Mouse (Mus musculus) right cerebral cortex, adult 2 months (tissue): ENCODE measurements around the gene Sf3a3.
A peak's percentile ranks its signal among the peaks of the same experiment; 100 is the strongest.
"Not testable (repeated sequence)": the region's sequence is repeated elsewhere in the genome, so short reads cannot be mapped to it uniquely, and the experiment has no call there.

Source experiments
- DNase-seq, 2 experiments: peaks; one replicate each; pipeline ENCODE4 v3.0.0; 2021 to 2022; ENCODE audit warnings: low spot score in 2 of 2

Sf3a3 gene

GRCm38 (mm10) chr4:124700248-124700971, 14.2 kb upstream of the Sf3a3 start, which contains the start of gene Fhl3:
TSS of gene Fhl3 (plus strand) at chr4:124700701.
- no peak for DNase-seq

GRCm38 (mm10) chr4:124701052-124701845, 13.3 kb upstream of the Sf3a3 start:
- DNase-seq: no peak

GRCm38 (mm10) chr4:124701916-124702315, 12.7 kb upstream of the Sf3a3 start:
- no peak for DNase-seq

- no peak for DNase-seq
Measured at GRCm38 (mm10) chr4:124703406-124703805, 11.2 kb upstream of the Sf3a3 start.

- no peak for DNase-seq
Measured at GRCm38 (mm10) chr4:124703881-124704796, 10.4 kb upstream of the Sf3a3 start.

- DNase-seq: no peak
Measured at GRCm38 (mm10) chr4:124704797-124705474, 9.6 kb upstream of the Sf3a3 start.

GRCm38 (mm10) chr4:124705661-124706269, 8.8 kb upstream of the Sf3a3 start:
- DNase-seq: no peak

GRCm38 (mm10) chr4:124707381-124708199, 7.0 kb upstream of the Sf3a3 start:
- DNase-seq: not testable (repeated sequence)

GRCm38 (mm10) chr4:124708200-124708517, 6.4 kb upstream of the Sf3a3 start:
- not testable (repeated sequence) for DNase-seq

GRCm38 (mm10) chr4:124708518-124709477, 5.8 kb upstream of the Sf3a3 start:
- peak; percentile 66 to 69 for DNase-seq

GRCm38 (mm10) chr4:124709961-124710446, 4.6 kb upstream of the Sf3a3 start:
- DNase-seq: no peak

GRCm38 (mm10) chr4:124710776-124711291, 3.7 kb upstream of the Sf3a3 start:
- peak; percentile 52 to 66 for DNase-seq

- no peak for DNase-seq
Measured at GRCm38 (mm10) chr4:124712618-124713017, 2.0 kb upstream of the Sf3a3 start.

- DNase-seq: not testable (repeated sequence)
Measured at GRCm38 (mm10) chr4:124713850-124714249, 726 bp upstream of the Sf3a3 start.

GRCm38 (mm10) chr4:124719101-124719500, 4.5 kb downstream of the Sf3a3 start:
- no peak for DNase-seq

GRCm38 (mm10) chr4:124726121-124726520, 11.5 kb downstream of the Sf3a3 start:
- no peak for DNase-seq

GRCm38 (mm10) chr4:124736952-124737351, 22.4 kb downstream of the Sf3a3 start:
- no peak for DNase-seq

GRCm38 (mm10) chr4:124737486-124737885, 22.9 kb downstream of the Sf3a3 start:
- no peak for DNase-seq

GRCm38 (mm10) chr4:124738013-124738412, 23.4 kb downstream of the Sf3a3 start:
- no peak for DNase-seq
